Mouse (Mus musculus): ENCODE data around the gene Zfp580.
"Not testable (repeated sequence)": the region's sequence is repeated elsewhere in the genome, so short reads cannot be mapped to it uniquely, and the experiment has no call there.

The Zfp580 gene

GRCm38 (mm10) chr7:5074984-5075383, 23.6 kb downstream of the Zfp580 start:
- no peak for DNase-seq

GRCm38 (mm10) chr7:5076931-5077330, 25.6 kb downstream of the Zfp580 start:
- DNase-seq, result no peak

GRCm38 (mm10) chr7:5079365-5080009, 28.1 kb downstream of the Zfp580 start:
- not testable (repeated sequence) for DNase-seq

- DNase-seq, result peak; percentile 97
Observed at GRCm38 (mm10) chr7:5080010-5080751, 28.8 kb downstream of the Zfp580 start, which contains the start of gene Epn1. Gene Epn1, plus strand, starts transcription at chr7:5080235.

- no peak for DNase-seq
Observed at GRCm38 (mm10) chr7:5080815-5081214, 29.5 kb downstream of the Zfp580 start.

- DNase-seq, result no peak
Observed at GRCm38 (mm10) chr7:5081241-5081640, 29.9 kb downstream of the Zfp580 start.

GRCm38 (mm10) chr7:5081939-5082338, 30.6 kb downstream of the Zfp580 start:
- DNase-seq, result no peak

GRCm38 (mm10) chr7:5083325-5084105, 32.2 kb downstream of the Zfp580 start:
- peak; percentile 48 for DNase-seq

- no peak for DNase-seq
Observed at GRCm38 (mm10) chr7:5085512-5085911, 34.2 kb downstream of the Zfp580 start.

GRCm38 (mm10) chr7:5086921-5087440, 35.6 kb downstream of the Zfp580 start:
- DNase-seq, result peak; percentile 24

- DNase-seq, result no peak
Observed at GRCm38 (mm10) chr7:5087886-5088285, 36.5 kb downstream of the Zfp580 start.

GRCm38 (mm10) chr7:5089853-5090252, 38.5 kb downstream of the Zfp580 start:
- no peak for DNase-seq

GRCm38 (mm10) chr7:5091008-5091728, 39.8 kb downstream of the Zfp580 start:
- DNase-seq, result no peak

- no peak for DNase-seq
Observed at GRCm38 (mm10) chr7:5092381-5092780, 41.0 kb downstream of the Zfp580 start.

- no peak for DNase-seq
Observed at GRCm38 (mm10) chr7:5092831-5093510, 41.6 kb downstream of the Zfp580 start.

- DNase-seq, result no peak
Observed at GRCm38 (mm10) chr7:5098769-5099168, 47.4 kb downstream of the Zfp580 start.

- no peak for DNase-seq
Observed at GRCm38 (mm10) chr7:5099796-5100195, 48.5 kb downstream of the Zfp580 start.

- DNase-seq, result peak; percentile 68
Observed at GRCm38 (mm10) chr7:5101066-5101663, 49.8 kb downstream of the Zfp580 start.

- DNase-seq, result no peak
Observed at GRCm38 (mm10) chr7:5102564-5102963, 51.2 kb downstream of the Zfp580 start.
